Mouse (Mus musculus): ENCODE measurements around the gene Insl3. TPM values are rescaled to one million over a fixed set of nuclear protein-coding genes. Genes with fewer than 3 reads are reported as not detected.
A peak's percentile ranks its signal among the peaks of the same experiment; 100 is the strongest.

Gene Insl3
- total and polyA plus RNA-seq, 2 experiments from 2014 or later = 1.4 to 1.8 TPM

- Histone ChIP-seq H3K27me3 (ENCODE audit: insufficient read depth, low read length) (no peaks in the 10 kb centered on the region), H3K4me3 (ENCODE audit: low read depth, low read length) (peak overlapping the region; percentile 60), H3K9me3 (ENCODE audit: low read length) (no peaks in the 10 kb centered on the region), H3K4me2 (ENCODE audit: low read depth) (peak overlapping the region; percentile 76), H3K4me1 (ENCODE audit: insufficient read depth) (peaks cover 21% of the 10 kb centered on the region), H3K9ac (peak overlapping the region; percentile 77), H3K27ac (ENCODE audit: low read depth, low read length) (peak overlapping the region; percentile 86), H3K36me3 (ENCODE audit: insufficient read depth) (no peaks in the 10 kb centered on the region)
- DNase-seq = peak; percentile 91
- no peak for TF ChIP-seq CTCF (IDR thresholded peaks at IDR 0.05; ENCODE audit: low read depth)
- under 1% methylated on average over 59 of the region's 64 CpGs for WGBS
- peak; percentile 68 for ATAC-seq
Observed at GRCm38 (mm10) chr8:71670621-71671548, 18.1 kb upstream of the Insl3 start.

GRCm38 (mm10) chr8:71671549-71671965 is 17.5 kb upstream of the Insl3 start, which contains the start of gene Unc13a:
TSS of gene Unc13a (minus strand) at chr8:71671757.
- peak within 1 kb of the TSS; percentile 60 for H3K4me3 ChIP-seq (ENCODE audit: low read depth, low read length)
- peak within 1 kb of the TSS; percentile 76 for H3K4me2 ChIP-seq (ENCODE audit: low read depth)
- DNase-seq = peak; percentile 96
- H3K9me3 ChIP-seq (ENCODE audit: low read length) = no peaks in the 10 kb centered on the region
- TF ChIP-seq CTCF (IDR thresholded peaks at IDR 0.05; ENCODE audit: low read depth) = no peak
- H3K27me3 ChIP-seq (ENCODE audit: insufficient read depth, low read length) = no peaks in the 10 kb centered on the region
- peak within 1 kb of the TSS; percentile 77 for H3K9ac ChIP-seq
- WGBS = under 1% methylated on average over 42 of the region's 42 CpGs
- peaks cover 23% of the 10 kb centered on the region for H3K4me1 ChIP-seq (ENCODE audit: insufficient read depth)
- peak within 1 kb of the TSS; percentile 86 for H3K27ac ChIP-seq (ENCODE audit: low read depth, low read length)
- peak; percentile 75 for ATAC-seq
- H3K36me3 ChIP-seq (ENCODE audit: insufficient read depth) = no peaks in the 10 kb centered on the region

GRCm38 (mm10) chr8:71672168-71672735 is 16.8 kb upstream of the Insl3 start:
- no peaks in the 10 kb centered on the region for H3K9me3 ChIP-seq (ENCODE audit: low read length)
- peak overlapping the region; percentile 60 for H3K4me3 ChIP-seq (ENCODE audit: low read depth, low read length)
- peak overlapping the region; percentile 77 for H3K9ac ChIP-seq
- no peaks in the 10 kb centered on the region for H3K36me3 ChIP-seq (ENCODE audit: insufficient read depth)
- ATAC-seq (no peak), DNase-seq (peak; percentile 55)
- peak overlapping the region; percentile 76 for H3K4me2 ChIP-seq (ENCODE audit: low read depth)
- no peaks in the 10 kb centered on the region for H3K27me3 ChIP-seq (ENCODE audit: insufficient read depth, low read length)
- WGBS = 42% methylated on average over 6 of the region's 6 CpGs
- no peak for TF ChIP-seq CTCF (IDR thresholded peaks at IDR 0.05; ENCODE audit: low read depth)
- H3K27ac ChIP-seq (ENCODE audit: low read depth, low read length) = peak overlapping the region; percentile 86
- H3K4me1 ChIP-seq (ENCODE audit: insufficient read depth) = peaks cover 22% of the 10 kb centered on the region

- H3K27me3 ChIP-seq (ENCODE audit: insufficient read depth, low read length) = peaks cover 10% of the 10 kb centered on the region
- H3K36me3 ChIP-seq (ENCODE audit: insufficient read depth) = no peaks in the 10 kb centered on the region
- WGBS = 42% methylated on average over 2 of the region's 2 CpGs
- no peaks in the 10 kb centered on the region for H3K9me3 ChIP-seq (ENCODE audit: low read length)
- peaks cover 11% of the 10 kb centered on the region; the same call in 1 of the 2 replicates for H3K4me1 ChIP-seq (ENCODE audit: insufficient read depth)
- no peak overlapping the region for H3K27ac ChIP-seq (ENCODE audit: low read depth, low read length)
- no peak for TF ChIP-seq CTCF (IDR thresholded peaks at IDR 0.05; ENCODE audit: low read depth)
- no peak overlapping the region for H3K4me2 ChIP-seq (ENCODE audit: low read depth)
- H3K4me3 ChIP-seq (ENCODE audit: low read depth, low read length) = no peak overlapping the region
- DNase-seq (peak; percentile 52), ATAC-seq (no peak)
- H3K9ac ChIP-seq = no peak overlapping the region
Observed at GRCm38 (mm10) chr8:71674071-71674470, 14.9 kb upstream of the Insl3 start.

- WGBS = 32% methylated on average over 9 of the region's 9 CpGs
- ATAC-seq (no peak), DNase-seq (no peak)
- Histone ChIP-seq H3K27me3 (ENCODE audit: insufficient read depth, low read length) (peaks cover 20% of the 10 kb centered on the region), H3K4me1 (ENCODE audit: insufficient read depth) (peaks cover 11% of the 10 kb centered on the region; the same call in 1 of the 2 replicates), H3K9ac (peak overlapping the region; percentile 26; the same call in 1 of the 2 replicates), H3K4me2 (ENCODE audit: low read depth) (peak overlapping the region; percentile 70), H3K9me3 (ENCODE audit: low read length) (no peaks in the 10 kb centered on the region), H3K4me3 (ENCODE audit: low read depth, low read length) (peak overlapping the region; percentile 47), H3K27ac (ENCODE audit: low read depth, low read length) (no peak overlapping the region), H3K36me3 (ENCODE audit: insufficient read depth) (no peaks in the 10 kb centered on the region)
- TF ChIP-seq CTCF (IDR thresholded peaks at IDR 0.05; ENCODE audit: low read depth) = no peak
Observed at GRCm38 (mm10) chr8:71675456-71676019, 13.5 kb upstream of the Insl3 start.

- peak within 1 kb of the TSS; percentile 62 for H3K9ac ChIP-seq
- no peak for TF ChIP-seq CTCF (IDR thresholded peaks at IDR 0.05; ENCODE audit: low read depth)
- H3K36me3 ChIP-seq (ENCODE audit: insufficient read depth) = no peaks in the 10 kb centered on the region
- WGBS = 3% methylated on average over 39 of the region's 40 CpGs
- ATAC-seq (peak; percentile 67), DNase-seq (peak; percentile 89)
- H3K4me3 ChIP-seq (ENCODE audit: low read depth, low read length) = peak within 1 kb of the TSS; percentile 47
- H3K27me3 ChIP-seq (ENCODE audit: insufficient read depth, low read length) = peaks cover 26% of the 10 kb centered on the region
- peak within 1 kb of the TSS; percentile 70 for H3K4me2 ChIP-seq (ENCODE audit: low read depth)
- peaks cover 11% of the 10 kb centered on the region; the same call in 1 of the 2 replicates for H3K4me1 ChIP-seq (ENCODE audit: insufficient read depth)
- H3K9me3 ChIP-seq (ENCODE audit: low read length) = no peaks in the 10 kb centered on the region
- peak within 1 kb of the TSS; percentile 76 for H3K27ac ChIP-seq (ENCODE audit: low read depth, low read length)
Observed at GRCm38 (mm10) chr8:71676020-71676741, 12.8 kb upstream of the Insl3 start, which contains the start of gene Jak3. TSS of gene Jak3 (plus strand) at chr8:71676296.

All from forebrain, postnatal 0 days (tissue).